Mouse (Mus musculus) cerebellum, postnatal 14 days (tissue): ENCODE results near the gene Pifo.

Experiments used
- DNase-seq, 2 experiments: peaks; one replicate each; pipeline ENCODE4 v3.0.0; 2021; ENCODE audit warnings: mixed read lengths in 2 of 2

The Pifo gene

GRCm38 (mm10) chr3:105951348-105951747 lies 63.1 kb downstream of the Pifo start:
- no peak for DNase-seq
